ENCODE assay signal across 26 mouse cellular contexts in the genomic region with DNA sequence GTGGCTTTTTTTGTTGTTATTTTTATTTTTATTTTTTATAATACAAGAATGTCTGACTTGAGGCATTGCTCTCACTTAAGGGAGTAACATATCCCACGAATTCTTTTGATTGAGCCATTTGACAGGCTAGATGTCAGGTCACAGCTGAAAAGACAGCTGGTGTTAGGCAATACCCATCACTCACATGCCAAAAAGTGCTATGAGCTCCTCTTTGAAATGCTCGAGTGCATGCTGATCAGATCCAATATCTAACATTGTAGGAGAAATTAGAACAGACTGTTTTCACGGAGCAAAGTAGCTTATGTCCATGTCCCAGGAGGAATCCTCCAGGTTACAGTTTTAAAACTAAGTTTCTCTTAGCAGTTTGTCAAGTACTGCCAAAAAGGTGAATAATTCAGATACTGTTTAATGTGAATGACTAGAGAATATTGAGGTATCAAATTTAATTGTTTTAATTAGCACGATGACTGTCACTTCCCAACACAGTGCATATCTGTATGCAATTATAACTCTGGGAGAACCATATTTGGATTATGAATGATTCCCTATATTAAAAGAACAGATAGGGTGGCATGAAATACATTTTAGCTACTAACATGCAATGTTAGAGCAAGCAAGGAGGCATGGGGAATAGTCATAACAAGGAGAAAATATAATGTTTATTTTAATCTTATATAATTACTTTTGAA. TPM values are rescaled to one million over a fixed set of nuclear protein-coding genes. Genes with fewer than 3 reads are reported as not detected.
DNase-seq lines count a peak whose midpoint lies in the region; ATAC-seq and TF ChIP-seq lines count a peak whose summit lies in the region.
"Had no signal": no experiment of that assay in that cellular context is flagged by ENCODE, and none has a peak within 500 bp of the region (broad histone marks: within the 10 kb centered on the region; RNA-seq: fewer than 3 reads in every experiment).

No protein-coding gene starts in this region.

- H3K4me3 ChIP-seq in forebrain, embryonic 15.5 days: no peak overlapping the region
- no peak overlapping the region for H3K4me3 ChIP-seq in forebrain, embryonic 11.5 days (ENCODE audit: low read depth, low read length)
- H3K4me3 ChIP-seq in limb, embryonic 13.5 days: no peak overlapping the region
- no peak overlapping the region for H3K4me3 ChIP-seq in limb, embryonic 10.5 days
- H3K4me3 ChIP-seq in forebrain, postnatal 0 days (ENCODE audit: low read depth, low read length): no peak overlapping the region
- H3K4me3 ChIP-seq: heart, adult 2 months; hindbrain, embryonic 15.5 days; left cerebral cortex, adult 2 months; limb, embryonic 12.5 days; lung, embryonic 15.5 days; midbrain, embryonic 15.5 days had no signal

- no peaks in the 10 kb centered on the region for H3K36me3 ChIP-seq in forebrain, embryonic 15.5 days
- no peaks in the 10 kb centered on the region for H3K36me3 ChIP-seq in forebrain, embryonic 11.5 days (ENCODE audit: control insufficient read depth, insufficient read depth, low read length)
- H3K36me3 ChIP-seq in limb, embryonic 13.5 days: no peaks in the 10 kb centered on the region
- H3K36me3 ChIP-seq in limb, embryonic 10.5 days: no peaks in the 10 kb centered on the region
- no peaks in the 10 kb centered on the region for H3K36me3 ChIP-seq in forebrain, postnatal 0 days (ENCODE audit: insufficient read depth)
- H3K36me3 ChIP-seq: hindbrain, embryonic 15.5 days; limb, embryonic 12.5 days; lung, embryonic 15.5 days; midbrain, embryonic 15.5 days had no signal

- 51% methylated on average over 4 of the region's 4 CpGs for WGBS in forebrain, embryonic 15.5 days
- 80% methylated on average over 4 of the region's 4 CpGs for WGBS in forebrain, embryonic 11.5 days
- WGBS in limb, embryonic 13.5 days: 65% methylated on average over 4 of the region's 4 CpGs
- WGBS in limb, embryonic 10.5 days: 83% methylated on average over 4 of the region's 4 CpGs
- 46% methylated on average over 4 of the region's 4 CpGs for WGBS in forebrain, postnatal 0 days

- no peak for TF ChIP-seq POLR2A in brain, embryonic 14.5 days (IDR thresholded peaks at IDR 0.05; ENCODE audit: borderline replicate concordance, extremely low read depth, insufficient read depth, insufficient read length, poor library complexity, severe bottlenecking)

- DNase-seq in forebrain, embryonic 11.5 days (ENCODE audit: low spot score): no peak
- no peak for DNase-seq in limb, embryonic 10.5 days (ENCODE audit: low spot score)
- DNase-seq in brain, embryonic 14.5 days (ENCODE audit: low read depth): peak; percentile 83
- DNase-seq in forebrain, postnatal 0 days: peak; percentile 51
- no peak for DNase-seq in natural killer cell, adult 2 months (ENCODE audit: low spot score in 2 of 2)
- DNase-seq: adrenal gland, postnatal 36 days; cerebellum, adult 9-10 months; gastrocnemius, postnatal 10 days; heart, adult 2 months; heart, postnatal 36 days; kidney, postnatal 4 days; right cerebral cortex, adult 18-20 months; spleen, adult 18-20 months; thymus, postnatal 36 days had no signal

- H3K9ac ChIP-seq in forebrain, embryonic 15.5 days (replicated peaks): no peak overlapping the region
- no peak overlapping the region for H3K9ac ChIP-seq in forebrain, embryonic 11.5 days (ENCODE audit: low read length)
- H3K9ac ChIP-seq in limb, embryonic 13.5 days: no peak overlapping the region
- no peak overlapping the region for H3K9ac ChIP-seq in forebrain, postnatal 0 days
- H3K9ac ChIP-seq: hindbrain, embryonic 15.5 days; limb, embryonic 12.5 days; liver, embryonic 14.5 days; lung, embryonic 15.5 days; midbrain, embryonic 15.5 days had no signal

- no peak overlapping the region for H3K27ac ChIP-seq in forebrain, embryonic 15.5 days (replicated peaks)
- H3K27ac ChIP-seq in forebrain, embryonic 11.5 days (ENCODE audit: low read depth, low read length): no peak overlapping the region
- H3K27ac ChIP-seq in limb, embryonic 13.5 days: no peak overlapping the region
- no peak overlapping the region for H3K27ac ChIP-seq in limb, embryonic 10.5 days
- H3K27ac ChIP-seq in forebrain, postnatal 0 days (ENCODE audit: low read depth, low read length): no peak overlapping the region
- H3K27ac ChIP-seq: heart, adult 2 months; hindbrain, embryonic 15.5 days; left cerebral cortex, adult 2 months; limb, embryonic 12.5 days; liver, embryonic 14.5 days; lung, embryonic 15.5 days; midbrain, embryonic 15.5 days had no signal

- peak; percentile 89 for ATAC-seq in forebrain, embryonic 15.5 days (replicated peaks)
- ATAC-seq in forebrain, embryonic 11.5 days (replicated peaks; ENCODE audit: low FRiP score): no peak
- peak; percentile 54; the same call in 1 of the 2 replicates for ATAC-seq in limb, embryonic 13.5 days (ENCODE audit: low FRiP score, low read depth)
- peak; percentile 92 for ATAC-seq in forebrain, postnatal 0 days
- ATAC-seq: intestine, embryonic 16.5 days; midbrain, embryonic 15.5 days had no signal

- no peaks in the 10 kb centered on the region for H3K27me3 ChIP-seq in forebrain, embryonic 15.5 days
- no peaks in the 10 kb centered on the region for H3K27me3 ChIP-seq in forebrain, embryonic 11.5 days (ENCODE audit: control insufficient read depth, insufficient read depth, low read length)
- no peaks in the 10 kb centered on the region for H3K27me3 ChIP-seq in limb, embryonic 13.5 days
- no peaks in the 10 kb centered on the region for H3K27me3 ChIP-seq in limb, embryonic 10.5 days (ENCODE audit: low read depth, poor library complexity, severe bottlenecking)
- no peaks in the 10 kb centered on the region for H3K27me3 ChIP-seq in forebrain, postnatal 0 days (ENCODE audit: insufficient read depth, low read length)
- H3K27me3 ChIP-seq: hindbrain, embryonic 15.5 days; limb, embryonic 12.5 days; lung, embryonic 15.5 days; midbrain, embryonic 15.5 days had no signal

- no peaks in the 10 kb centered on the region for H3K9me3 ChIP-seq in forebrain, embryonic 15.5 days
- H3K9me3 ChIP-seq in forebrain, embryonic 11.5 days (ENCODE audit: control insufficient read depth, low read length): no peaks in the 10 kb centered on the region
- no peaks in the 10 kb centered on the region for H3K9me3 ChIP-seq in limb, embryonic 13.5 days
- no peaks in the 10 kb centered on the region for H3K9me3 ChIP-seq in limb, embryonic 10.5 days (replicated peaks)
- no peaks in the 10 kb centered on the region for H3K9me3 ChIP-seq in forebrain, postnatal 0 days (ENCODE audit: low read length)
- H3K9me3 ChIP-seq: hindbrain, embryonic 15.5 days; limb, embryonic 12.5 days; lung, embryonic 15.5 days; midbrain, embryonic 15.5 days had no signal

- TF ChIP-seq CTCF in brain, embryonic 14.5 days (IDR thresholded peaks at IDR 0.05; ENCODE audit: borderline replicate concordance, extremely low read depth, insufficient read depth, insufficient read length): no peak
- TF ChIP-seq CTCF in forebrain, postnatal 0 days (IDR thresholded peaks at IDR 0.05; ENCODE audit: low read depth): no peak

- H3K4me1 ChIP-seq in forebrain, embryonic 15.5 days: no peaks in the 10 kb centered on the region
- no peaks in the 10 kb centered on the region for H3K4me1 ChIP-seq in forebrain, embryonic 11.5 days (replicated peaks; ENCODE audit: control insufficient read depth, insufficient read depth, low read length)
- H3K4me1 ChIP-seq in limb, embryonic 13.5 days: no peaks in the 10 kb centered on the region
- no peaks in the 10 kb centered on the region for H3K4me1 ChIP-seq in limb, embryonic 10.5 days
- no peaks in the 10 kb centered on the region for H3K4me1 ChIP-seq in forebrain, postnatal 0 days (ENCODE audit: insufficient read depth)
- H3K4me1 ChIP-seq: hindbrain, embryonic 15.5 days; limb, embryonic 12.5 days; lung, embryonic 15.5 days; midbrain, embryonic 15.5 days had no signal

- no peak overlapping the region for H3K4me2 ChIP-seq in forebrain, embryonic 15.5 days (replicated peaks)
- no peak overlapping the region for H3K4me2 ChIP-seq in forebrain, embryonic 11.5 days (ENCODE audit: low read depth, low read length, severe bottlenecking)
- no peak overlapping the region for H3K4me2 ChIP-seq in limb, embryonic 13.5 days (replicated peaks)
- no peak overlapping the region for H3K4me2 ChIP-seq in forebrain, postnatal 0 days (ENCODE audit: low read depth)
- H3K4me2 ChIP-seq: hindbrain, embryonic 15.5 days; limb, embryonic 12.5 days; lung, embryonic 15.5 days; midbrain, embryonic 15.5 days had no signal

RNA-seq across cellular contexts. Expression of gene Tecrl, which starts 50.4 kb away (rescaled TPM):
- 0.10 and 0.19 TPM in 2 replicates for polyA plus RNA-seq in forebrain, embryonic 15.5 days (2015; fragmentation: Nextera tagmentation; extraction: Ambion mirVana)
- polyA plus RNA-seq in forebrain, embryonic 11.5 days (2014; fragmentation: Nextera tagmentation; extraction: Ambion mirVana): 0.29 and 0.52 TPM in 2 replicates
- polyA plus RNA-seq in limb, embryonic 13.5 days (2015; fragmentation: Nextera tagmentation; extraction: Ambion mirVana): 2.4 and 3.1 TPM in 2 replicates
- 0.06 TPM in 1 of 2 replicates, not detected in the other for polyA plus RNA-seq in limb, embryonic 10.5 days (2016; fragmentation: Nextera tagmentation; extraction: Ambion mirVana)
- polyA plus RNA-seq in brain, embryonic 14.5 days (2012; rRNA removed): 0.05 and 0.08 TPM in 2 replicates
- total RNA-seq in forebrain, postnatal 0 days (2014; rRNA removed): 0.48 TPM in 1 of 2 replicates, not detected in the other
- polyA plus RNA-seq in forebrain, postnatal 0 days (2015; fragmentation: Nextera tagmentation; extraction: Ambion mirVana): 0.15 and 0.23 TPM in 2 replicates
- total RNA-seq: adrenal gland, postnatal 36 days had no signal
- polyA plus RNA-seq: C2C12; kidney, embryonic 14.5 days; liver, embryonic 14.5 days; stomach, embryonic 14.5 days had no signal

Comparison
In these comparisons a context has a peak if more than half of its experiments do, and no peak if none do; other contexts are left out.
1. DNase-seq: peak in brain, embryonic 14.5 days (single experiment) and forebrain, postnatal 0 days (single experiment); none in forebrain, embryonic 11.5 days (single experiment), limb, embryonic 10.5 days (single experiment) and natural killer cell, adult 2 months (0 of 2).